Mouse (Mus musculus) MEL-GATA-1-ER (cell line): ENCODE data around the gene Rc3h1.
"Not testable (repeated sequence)": the region's sequence is repeated elsewhere in the genome, so short reads cannot be mapped to it uniquely, and the experiment has no call there.

Experiments used
- DNase-seq: peaks from one replicate; pipeline ENCODE4 v3.0.0-alpha.2; 2012; ENCODE audit warnings: low read depth; ENCODE audit errors: extremely low read depth

The Rc3h1 gene

GRCm38 (mm10) chr1:160963199-160963598, 57.0 kb downstream of the Rc3h1 start:
- DNase-seq: peak; percentile 54

- no peak for DNase-seq
These were observed 61.0 kb downstream of the Rc3h1 start for GRCm38 (mm10) chr1:160967268-160967667.

- no peak for DNase-seq
These were observed 62.4 kb downstream of the Rc3h1 start for GRCm38 (mm10) chr1:160968643-160969042.

- DNase-seq: no peak
These were observed 72.0 kb downstream of the Rc3h1 start, which contains the start of gene Serpinc1 for GRCm38 (mm10) chr1:160978071-160978735. Gene Serpinc1 (plus strand): TSS chr1:160978585.

- DNase-seq: no peak
These were observed 73.8 kb downstream of the Rc3h1 start for GRCm38 (mm10) chr1:160980021-160980420.

- DNase-seq: no peak
These were observed 74.5 kb downstream of the Rc3h1 start for GRCm38 (mm10) chr1:160980537-160981234.

GRCm38 (mm10) chr1:160981337-160981736, 75.1 kb downstream of the Rc3h1 start:
- no peak for DNase-seq

GRCm38 (mm10) chr1:160982887-160983286, 76.7 kb downstream of the Rc3h1 start:
- no peak for DNase-seq

- not testable (repeated sequence) for DNase-seq
These were observed 78.5 kb downstream of the Rc3h1 start for GRCm38 (mm10) chr1:160984731-160985130.

GRCm38 (mm10) chr1:160985477-160985876, 79.3 kb downstream of the Rc3h1 start:
- no peak for DNase-seq

- DNase-seq: no peak
These were observed 80.8 kb downstream of the Rc3h1 start for GRCm38 (mm10) chr1:160986881-160987635.

GRCm38 (mm10) chr1:160989395-160989794, 83.2 kb downstream of the Rc3h1 start:
- no peak for DNase-seq

- no peak for DNase-seq
These were observed 87.6 kb downstream of the Rc3h1 start for GRCm38 (mm10) chr1:160993851-160994250.

- DNase-seq: no peak
These were observed 98.7 kb downstream of the Rc3h1 start for GRCm38 (mm10) chr1:161004942-161005341.

GRCm38 (mm10) chr1:161005526-161005925, 99.3 kb downstream of the Rc3h1 start:
- no peak for DNase-seq

GRCm38 (mm10) chr1:161006471-161006870, 100.3 kb downstream of the Rc3h1 start:
- no peak for DNase-seq

GRCm38 (mm10) chr1:161008038-161008437, 101.8 kb downstream of the Rc3h1 start:
- DNase-seq: no peak

GRCm38 (mm10) chr1:161010436-161010835, 104.2 kb downstream of the Rc3h1 start:
- DNase-seq: no peak

- no peak for DNase-seq
These were observed 110.2 kb downstream of the Rc3h1 start for GRCm38 (mm10) chr1:161016378-161016777.

- no peak for DNase-seq
These were observed 113.8 kb downstream of the Rc3h1 start for GRCm38 (mm10) chr1:161020051-161020450.
